Mouse (Mus musculus) frontal cortex, postnatal 14 days (tissue): ENCODE results near the gene Vipr2.

Experiments used
- DNase-seq, 2 experiments: peaks; one replicate each; pipeline ENCODE4 v3.0.0; 2022; ENCODE audit warnings: low spot score in 2 of 2

Vipr2 gene

DNA sequence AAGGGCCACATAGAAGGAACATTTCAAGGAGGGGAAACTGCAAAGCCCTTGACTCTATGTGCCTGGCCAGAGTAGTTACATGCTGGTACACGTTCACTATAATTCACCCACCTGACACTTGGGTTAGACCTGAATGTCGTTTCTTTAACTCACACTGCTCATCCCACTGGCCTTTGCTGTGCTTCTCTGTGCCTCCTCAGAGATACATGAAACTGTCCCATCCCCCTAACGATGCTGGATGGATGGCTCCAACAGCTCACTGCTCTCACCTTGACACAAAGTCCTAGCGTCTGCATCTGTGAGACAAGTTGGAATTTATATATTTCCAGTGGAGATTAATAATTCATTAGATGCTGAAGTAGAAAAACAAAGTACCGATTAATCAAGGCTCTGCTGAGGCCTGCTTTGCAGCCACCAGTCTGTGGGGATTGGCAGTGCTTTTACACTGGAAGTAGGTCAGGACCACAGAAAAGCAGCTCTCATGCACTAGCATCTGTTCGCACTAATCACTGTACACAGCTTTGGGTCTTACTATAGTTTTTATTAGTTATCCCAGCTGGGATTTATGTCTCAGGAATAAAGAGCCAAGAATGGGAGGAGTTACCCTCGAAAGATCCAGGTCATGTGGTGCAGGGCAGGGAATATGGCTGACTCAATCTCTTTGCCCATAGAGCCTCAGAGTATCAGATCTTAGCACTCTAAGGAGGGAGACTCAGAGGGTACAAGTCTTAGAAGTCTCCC lies 79.4 kb downstream of the Vipr2 start:
- DNase-seq, result no peak

DNA sequence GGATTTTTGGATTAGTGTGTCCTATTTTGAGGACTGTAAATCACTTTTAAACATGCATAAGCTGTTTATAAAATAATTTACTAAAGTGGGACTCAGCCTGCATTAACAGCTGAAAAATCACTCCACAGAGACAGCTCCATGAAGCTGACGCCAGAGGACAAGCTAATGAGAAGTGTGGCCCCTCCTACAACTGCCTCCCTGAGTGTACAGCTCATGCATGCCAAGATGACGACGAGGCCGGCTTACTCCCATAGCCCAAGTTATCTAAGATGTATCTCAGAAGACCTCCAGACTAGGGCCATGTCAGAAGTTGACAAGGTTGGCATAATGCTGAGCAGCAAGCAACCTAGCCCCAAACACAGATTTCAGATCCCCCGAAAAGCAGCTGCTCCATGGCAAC lies 81.7 kb downstream of the Vipr2 start:
- DNase-seq, result no peak

DNA sequence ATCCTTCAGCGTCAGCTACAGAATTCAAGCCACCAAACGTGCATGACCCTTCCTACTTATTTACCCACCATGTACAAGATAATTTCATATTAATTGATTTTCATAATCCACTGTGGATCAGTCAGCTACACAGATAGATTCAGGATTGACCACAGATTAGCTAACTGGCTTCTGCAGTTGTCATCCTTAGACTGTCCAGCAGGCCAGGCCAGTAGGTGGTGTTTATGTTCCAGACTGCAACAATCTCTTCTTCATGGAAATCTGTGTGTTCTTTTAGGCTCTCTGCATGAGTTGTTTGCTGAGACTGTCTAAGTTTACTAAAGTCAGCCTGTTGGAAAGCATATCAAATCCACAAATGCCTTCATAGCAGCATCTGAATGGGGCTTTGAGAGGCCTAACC lies 82.2 kb downstream of the Vipr2 start:
- no peak for DNase-seq

DNA sequence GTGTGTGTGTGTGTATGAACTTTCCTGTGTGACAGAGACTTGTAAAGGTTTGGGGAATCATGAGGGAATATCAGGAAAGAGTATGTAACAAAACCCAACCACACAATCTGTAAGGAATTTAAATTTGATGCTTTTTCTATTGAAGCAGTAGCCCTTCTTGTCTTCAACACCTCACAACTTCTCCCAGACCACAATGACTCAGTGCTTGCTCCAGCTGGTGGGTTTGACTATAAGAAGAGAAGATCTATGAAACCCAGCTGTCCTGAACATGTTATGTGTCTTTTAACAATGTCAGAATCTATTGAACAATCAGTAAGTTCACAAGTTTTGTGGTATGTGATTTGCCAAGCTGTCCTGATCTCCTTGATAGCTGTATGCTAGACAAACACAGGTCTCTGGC lies 87.8 kb downstream of the Vipr2 start:
- no peak for DNase-seq

DNA sequence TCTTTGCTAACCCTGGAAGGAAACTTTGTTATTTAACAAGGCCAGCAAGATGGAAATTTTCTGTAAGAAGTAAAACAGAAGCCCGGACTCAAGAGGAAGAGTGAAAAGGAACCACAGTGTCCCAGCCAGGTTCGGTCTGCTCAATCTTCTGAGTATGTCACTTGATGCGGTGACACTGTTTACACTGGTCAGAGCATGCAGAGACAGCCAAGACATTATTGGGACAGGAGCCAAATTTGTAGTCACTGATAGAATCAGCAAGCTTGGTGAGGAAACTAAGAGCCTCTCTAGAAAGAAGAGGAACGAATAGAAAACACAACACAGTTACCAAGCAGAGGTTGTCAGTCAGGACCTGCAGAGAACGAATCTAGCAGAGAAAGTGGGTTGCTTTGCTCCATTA lies 92.1 kb downstream of the Vipr2 start:
- DNase-seq, result no peak

DNA sequence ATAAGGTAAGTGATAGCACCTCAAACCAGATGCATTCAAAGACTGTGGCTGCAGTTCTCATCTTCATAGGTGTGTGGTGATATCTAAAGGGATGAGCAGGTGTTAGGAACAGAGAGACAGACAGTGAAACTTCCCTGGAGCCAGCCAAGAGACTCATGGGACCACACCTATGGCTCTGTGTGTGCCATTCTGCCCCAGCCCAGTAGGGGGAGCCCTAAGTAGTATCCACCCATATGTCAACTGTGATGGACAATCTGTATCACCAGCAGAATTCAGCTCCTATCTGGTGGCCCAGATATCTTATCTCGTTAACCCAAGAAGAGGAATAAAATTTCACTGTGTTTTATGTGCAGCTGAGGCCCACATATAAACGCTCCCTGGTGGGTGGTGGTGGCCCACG lies 99.4 kb downstream of the Vipr2 start:
- DNase-seq, result no peak

DNA sequence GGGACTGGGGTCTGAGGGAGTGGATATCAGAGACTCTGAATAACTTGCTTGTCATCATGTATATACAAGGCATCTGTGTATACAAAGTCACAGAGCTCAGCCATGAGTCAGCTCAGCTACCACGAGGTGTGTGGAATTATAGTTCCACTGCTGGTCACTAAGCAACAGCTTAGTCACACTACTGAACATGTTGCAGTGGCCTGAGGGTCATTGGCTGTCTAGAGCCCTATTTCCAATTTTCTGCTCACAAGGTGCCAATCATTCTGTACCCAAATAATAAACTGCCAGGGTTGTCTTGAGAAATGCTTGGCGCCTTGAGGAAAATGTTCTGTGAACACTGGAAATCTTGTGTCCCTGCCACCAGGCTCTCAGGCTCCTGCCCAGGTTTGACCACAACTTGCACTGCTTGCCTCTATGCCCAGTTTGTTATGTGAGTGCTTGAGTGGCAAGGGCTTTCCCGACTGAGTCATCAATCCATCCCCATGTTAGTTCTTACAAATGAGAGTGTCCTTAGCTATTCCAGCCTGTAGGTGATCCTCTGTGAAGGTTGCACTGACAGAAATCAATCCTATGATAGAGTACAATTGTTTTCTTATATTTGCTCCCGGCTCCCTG lies 104.0 kb downstream of the Vipr2 start:
- DNase-seq, result no peak

DNA sequence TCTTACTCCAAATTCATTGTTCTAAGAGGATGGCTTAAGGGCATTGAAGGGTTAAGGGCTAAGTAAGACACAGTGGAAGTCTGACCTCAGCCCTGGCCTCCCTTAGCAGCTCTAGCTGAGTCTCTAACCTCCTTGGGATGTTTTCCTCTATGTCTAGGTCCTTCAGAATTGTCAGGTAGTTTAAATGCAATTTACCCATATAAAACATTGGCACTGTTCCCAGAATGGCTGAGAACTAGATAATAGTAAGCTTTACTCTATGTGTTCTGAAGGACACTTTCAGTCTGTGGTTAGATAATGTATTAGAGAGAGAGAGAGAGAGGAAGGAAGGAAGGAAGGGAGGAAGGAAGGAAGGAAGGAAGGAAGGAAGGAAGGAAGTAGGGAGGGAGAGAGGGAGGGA lies 104.8 kb downstream of the Vipr2 start:
- DNase-seq, result no peak

- no peak for DNase-seq
Observed at GRCm38 (mm10) chr12:116183212-116183935, 105.8 kb downstream of the Vipr2 start.

- DNase-seq, result no peak
Observed at GRCm38 (mm10) chr12:116193952-116194351, 116.4 kb downstream of the Vipr2 start.

- DNase-seq, result no peak
Observed at GRCm38 (mm10) chr12:116194641-116195040, 117.1 kb downstream of the Vipr2 start.
